Mouse (Mus musculus): ENCODE results near the gene Mycbp2.

DNA sequence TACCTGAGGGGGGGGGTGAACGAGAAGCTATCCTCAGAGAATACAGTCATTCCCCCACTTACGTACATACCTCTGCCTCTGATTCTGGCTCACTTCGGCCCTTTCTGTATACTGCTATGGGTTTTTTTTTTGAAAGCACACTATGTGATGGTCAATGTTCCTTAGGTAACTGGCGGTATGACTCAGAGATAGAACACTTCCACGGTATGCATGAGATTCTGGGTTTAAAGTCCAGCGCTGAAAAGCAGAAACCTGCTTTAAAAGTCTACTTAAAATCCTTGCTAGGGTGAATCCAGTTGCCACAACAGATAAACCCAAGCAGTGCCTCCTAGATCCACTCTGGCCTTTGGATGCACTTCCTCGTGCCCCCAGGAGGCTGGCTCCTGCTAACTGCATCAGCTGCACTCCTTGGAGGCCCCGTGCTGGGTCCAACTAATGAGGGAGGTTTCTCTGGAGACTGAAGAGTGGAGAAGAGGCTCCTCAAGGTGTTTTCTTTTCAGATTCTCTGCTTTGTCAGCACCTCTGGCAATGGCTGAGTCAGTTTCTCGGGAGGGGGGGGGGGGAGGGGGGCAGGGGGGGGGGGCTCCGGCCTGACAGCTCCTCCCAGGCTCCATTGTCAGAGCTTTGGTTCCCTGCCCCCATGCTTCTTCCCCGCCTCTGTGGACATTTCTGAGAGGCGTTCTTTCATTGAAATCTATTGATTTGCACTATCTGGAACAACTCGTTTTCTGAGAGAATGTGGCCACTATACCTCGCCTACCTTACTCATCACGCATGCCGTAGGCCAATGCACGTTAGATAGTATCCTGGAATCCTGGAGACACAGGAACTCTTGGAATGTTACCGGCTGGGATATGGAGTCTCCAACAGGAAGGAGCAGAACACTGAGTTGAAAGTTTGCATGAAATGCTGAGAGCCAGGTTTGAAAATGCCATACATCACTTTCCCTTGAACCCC, 8.1 kb upstream of the Mycbp2 start:
- TF ChIP-seq CTCF (conservative IDR thresholded peaks at IDR 0.05; ENCODE audit: low read length) (no peak), NANOG (IDR thresholded peaks at IDR 0.05; ENCODE audit: borderline replicate concordance, low read length) (no peak), POU5F1 (IDR thresholded peaks at IDR 0.05; ENCODE audit: borderline replicate concordance, low read length) (no peak)

Data from E14TG2a.4 (cell line).